Mouse (Mus musculus) forebrain, embryonic 16.5 days (tissue): Measurements from ENCODE around the gene Omg. TPM values are rescaled to one million over a fixed set of nuclear protein-coding genes. Genes with fewer than 3 reads are reported as not detected.
A peak's percentile ranks its signal among the peaks of the same experiment; 100 is the strongest.

ENCODE experiments used
- ATAC-seq: fragments of 200-750 bp; cut with Nextera tagmentation; 2 replicates; pipeline ENCODE4 v1.8.0; 2017; ENCODE audit warnings: mild to moderate bottlenecking, moderate library complexity
- H3K27ac ChIP-seq: fragments of 300-500 bp; sonication (generic); 2 replicates; pipeline ENCODE4 v1.5.1; 2014; ENCODE audit warnings: low read length, control low read depth
- H3K27me3 ChIP-seq: fragments of 300-500 bp; sonication (generic); replicated peaks from 2 replicates; pipeline ENCODE4 v1.6.1; 2014; ENCODE audit warnings: low read length; ENCODE audit not compliant: control insufficient read depth, insufficient read depth
- H3K36me3 ChIP-seq: fragments of 300-500 bp; sonication (generic); 2 replicates; pipeline ENCODE4 v1.6.1; 2014; ENCODE audit not compliant: control insufficient read depth, insufficient read depth
- H3K4me1 ChIP-seq: fragments of 300-500 bp; sonication (generic); replicated peaks from 2 replicates; pipeline ENCODE4 v1.6.1; 2014; ENCODE audit warnings: low read length; ENCODE audit not compliant: control insufficient read depth, insufficient read depth
- H3K4me2 ChIP-seq: fragments of 300-500 bp; sonication (generic); 2 replicates; pipeline ENCODE4 v1.6.1; 2014; ENCODE audit warnings: mild to moderate bottlenecking, low read length, control low read depth
- H3K4me3 ChIP-seq: fragments of 300-500 bp; sonication (generic); replicated peaks from 2 replicates; pipeline ENCODE4 v1.5.1; 2014; ENCODE audit warnings: mild to moderate bottlenecking, low read length, control low read depth
- H3K9ac ChIP-seq: fragments of 300-500 bp; sonication (generic); replicated peaks from 2 replicates; pipeline ENCODE4 v1.6.1; 2014; ENCODE audit warnings: low read depth, low read length, control low read depth
- H3K9me3 ChIP-seq: fragments of 300-500 bp; sonication (generic); 2 replicates; pipeline ENCODE4 v1.6.1; 2016; ENCODE audit warnings: low read length; ENCODE audit not compliant: control insufficient read depth
- WGBS: fragments of 180-500 bp; shearing (Covaris S2); extraction: QIAGEN DNeasy Blood & Tissue Kit; methylation state at CpG from one replicate; pipeline ENCODE4 v1.1.7; 2014; 5-methylcytosine and 5-hydroxymethylcytosine counted together
- polyA plus RNA-seq: library from polyadenylated mRNA; unstranded; fragments of >200 nt; fragmentation: Nextera tagmentation; extraction: Ambion mirVana; gene quantifications from 2 replicates; pipeline ENCODE4 v1.2.1, GENCODE M21; 2015

Gene Omg
- 4.6 and 5.0 TPM in 2 replicates for polyA plus RNA-seq

DNA sequence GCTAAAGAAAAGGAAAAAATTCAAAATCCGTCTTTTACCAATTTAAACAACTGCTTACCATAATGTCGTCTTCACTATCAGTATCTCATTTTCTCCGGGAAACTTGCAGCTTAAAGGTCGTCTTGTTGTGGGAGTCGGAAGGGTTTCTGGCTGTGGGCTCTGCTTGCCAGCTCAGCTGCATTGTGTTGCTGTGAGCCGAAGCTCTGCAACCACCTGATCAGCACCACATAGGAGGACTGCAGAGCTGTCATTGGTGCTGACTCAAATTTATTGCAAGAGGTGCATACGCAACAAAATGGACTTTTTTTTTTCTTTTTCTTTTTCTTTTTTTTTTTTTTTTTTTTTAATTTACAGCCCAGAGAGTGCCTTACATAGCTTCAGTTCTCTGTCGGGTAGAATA lies at the start of gene Omg:
TSS of gene Omg (minus strand) at position 240 of the 400 bp plus-strand sequence.
- Histone ChIP-seq H3K4me2 (peak within 1 kb of the TSS; percentile 21), H3K27ac (0 out of 2 replicates have a peak within 1 kb of the TSS, but pooled peaks have one; percentile 3), H3K4me1 (peaks cover 11% of the 10 kb centered on the region), H3K36me3 (no peaks in the 10 kb centered on the region), H3K9me3 (no peaks in the 10 kb centered on the region), H3K4me3 (0 out of 2 replicates have a peak within 1 kb of the TSS, but pooled peaks have one; percentile 6), H3K9ac (no peak within 1 kb of the TSS), H3K27me3 (no peaks in the 10 kb centered on the region)
- ATAC-seq, result peak; percentile 86
- WGBS, result 16% methylated on average over 8 of the region's 8 CpGs

DNA sequence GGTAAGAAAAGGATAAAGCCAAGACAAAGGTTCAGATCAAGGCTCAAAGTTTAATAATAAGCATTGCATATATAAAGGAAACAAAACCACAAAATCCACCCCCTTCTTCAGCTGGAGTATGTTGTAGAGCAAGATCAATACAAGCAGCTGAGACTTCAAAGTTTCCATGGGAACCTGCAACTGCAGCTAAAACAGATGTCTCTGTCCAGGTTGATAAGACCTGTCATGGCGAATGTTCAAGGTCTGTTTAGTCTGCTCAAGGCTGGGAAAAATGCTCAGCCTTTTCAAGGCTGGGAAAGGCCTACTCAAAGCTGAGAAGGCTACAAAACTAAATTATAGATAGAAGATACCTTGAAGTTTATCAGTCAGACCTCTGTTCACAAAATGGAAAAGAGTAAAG lies 48.7 kb upstream of the Omg start:
- H3K4me3 ChIP-seq, result no peak overlapping the region
- H3K27ac ChIP-seq, result no peak overlapping the region
- H3K27me3 ChIP-seq, result no peaks in the 10 kb centered on the region
- 86% methylated on average over 1 of the region's 1 CpGs for WGBS
- H3K9ac ChIP-seq, result no peak overlapping the region
- H3K9me3 ChIP-seq, result no peaks in the 10 kb centered on the region
- no peak overlapping the region for H3K4me2 ChIP-seq
- no peak for ATAC-seq
- H3K36me3 ChIP-seq, result peaks cover 34% of the 10 kb centered on the region
- no peaks in the 10 kb centered on the region for H3K4me1 ChIP-seq

GRCm38 (mm10) chr11:79536293-79536692 lies 32.4 kb upstream of the Omg start:
- H3K4me1 ChIP-seq, result peaks cover 5% of the 10 kb centered on the region
- ATAC-seq, result no peak
- no peaks in the 10 kb centered on the region for H3K9me3 ChIP-seq
- no peaks in the 10 kb centered on the region for H3K36me3 ChIP-seq
- H3K4me2 ChIP-seq, result no peak overlapping the region
- WGBS, result 98% methylated on average over 3 of the region's 3 CpGs
- H3K9ac ChIP-seq, result no peak overlapping the region
- H3K27me3 ChIP-seq, result no peaks in the 10 kb centered on the region
- no peak overlapping the region for H3K27ac ChIP-seq
- no peak overlapping the region for H3K4me3 ChIP-seq

DNA sequence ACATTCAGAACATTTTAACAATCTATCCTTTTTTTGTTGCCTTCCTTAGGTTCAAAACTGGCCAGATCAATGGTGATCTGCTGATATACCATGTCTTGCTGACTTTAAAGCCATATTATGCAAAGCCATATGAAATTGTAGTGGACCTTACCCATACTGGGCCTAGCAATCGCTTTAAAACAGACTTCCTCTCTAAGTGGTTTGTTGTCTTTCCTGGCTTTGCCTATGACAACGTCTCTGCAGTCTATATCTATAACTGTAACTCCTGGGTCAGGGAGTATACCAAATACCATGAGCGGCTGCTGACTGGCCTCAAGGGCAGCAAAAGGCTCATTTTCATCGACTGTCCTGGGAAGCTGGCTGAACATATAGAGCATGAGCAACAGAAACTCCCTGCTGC lies 31.7 kb upstream of the Omg start:
- no peaks in the 10 kb centered on the region for H3K9me3 ChIP-seq
- H3K4me2 ChIP-seq, result no peak overlapping the region
- no peak overlapping the region for H3K27ac ChIP-seq
- WGBS, result 94% methylated on average over 4 of the region's 4 CpGs
- peaks cover 5% of the 10 kb centered on the region for H3K4me1 ChIP-seq
- no peak overlapping the region for H3K4me3 ChIP-seq
- no peak overlapping the region for H3K9ac ChIP-seq
- ATAC-seq, result no peak
- H3K36me3 ChIP-seq, result no peaks in the 10 kb centered on the region
- no peaks in the 10 kb centered on the region for H3K27me3 ChIP-seq

GRCm38 (mm10) chr11:79533950-79534690 lies 30.2 kb upstream of the Omg start:
- no peak for ATAC-seq
- Histone ChIP-seq H3K9me3 (no peaks in the 10 kb centered on the region), H3K27ac (no peak overlapping the region; the same call in 1 of the 2 replicates)

DNA sequence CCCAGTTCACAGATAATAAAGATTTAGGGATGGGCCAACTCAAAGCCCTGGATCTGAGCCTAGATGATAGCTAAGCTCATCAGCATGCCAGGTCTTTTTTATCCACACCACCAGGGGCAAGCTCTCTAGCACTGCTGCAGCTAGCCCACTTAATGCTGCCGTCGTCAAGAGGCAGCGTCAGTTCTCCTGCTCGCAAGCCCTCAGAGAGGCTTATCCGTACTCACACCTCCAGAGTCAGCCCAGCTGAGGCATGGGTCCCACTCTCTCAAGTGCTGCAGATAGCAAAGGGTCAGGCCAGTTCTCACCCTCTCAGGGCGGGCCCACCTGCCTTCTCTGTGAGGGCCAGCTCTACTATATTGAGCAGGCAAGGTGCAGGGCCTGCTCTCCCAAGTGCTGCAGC lies 29.4 kb upstream of the Omg start:
- H3K9ac ChIP-seq, result no peak overlapping the region
- H3K27me3 ChIP-seq, result no peaks in the 10 kb centered on the region
- no peak overlapping the region for H3K27ac ChIP-seq
- peaks cover 5% of the 10 kb centered on the region for H3K4me1 ChIP-seq
- 86% methylated on average over 6 of the region's 6 CpGs for WGBS
- H3K4me2 ChIP-seq, result no peak overlapping the region
- H3K9me3 ChIP-seq, result no peaks in the 10 kb centered on the region
- no peak overlapping the region for H3K4me3 ChIP-seq
- H3K36me3 ChIP-seq, result no peaks in the 10 kb centered on the region
- ATAC-seq, result no peak

More at GRCm38 (mm10) chr11:79533950-79534690, 30.2 kb upstream of the Omg start:
- WGBS, result 58% methylated on average over 8 of the region's 8 CpGs
- Histone ChIP-seq H3K4me1 (peaks cover 5% of the 10 kb centered on the region), H3K27me3 (no peaks in the 10 kb centered on the region), H3K4me2 (no peak overlapping the region), H3K9ac (no peak overlapping the region), H3K36me3 (no peaks in the 10 kb centered on the region), H3K4me3 (no peak overlapping the region)

DNA sequence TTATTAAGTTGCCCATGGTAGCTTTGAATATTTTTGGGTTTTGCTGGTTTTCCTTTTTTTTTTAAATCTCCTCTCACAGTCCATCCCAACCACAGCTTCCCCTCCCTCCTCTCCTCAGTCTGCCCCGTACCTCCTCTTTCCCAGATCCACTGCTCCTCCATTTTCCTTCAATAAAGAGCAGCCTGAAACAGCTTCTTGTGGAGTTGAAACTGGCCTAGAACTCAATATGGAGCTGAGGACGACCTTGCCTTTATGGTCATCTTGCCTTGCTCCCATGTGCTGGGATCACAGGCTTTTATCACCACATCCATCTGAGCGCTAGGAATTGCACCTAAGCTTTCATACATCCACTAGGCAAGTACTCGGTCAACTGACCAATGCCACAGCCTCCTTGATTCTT lies 27.6 kb upstream of the Omg start:
- Histone ChIP-seq H3K9ac (no peak overlapping the region), H3K36me3 (no peaks in the 10 kb centered on the region), H3K4me2 (no peak overlapping the region), H3K9me3 (no peaks in the 10 kb centered on the region), H3K27me3 (no peaks in the 10 kb centered on the region), H3K27ac (no peak overlapping the region), H3K4me3 (no peak overlapping the region), H3K4me1 (peaks cover 5% of the 10 kb centered on the region)
- no peak for ATAC-seq
- 97% methylated on average over 4 of the region's 4 CpGs for WGBS

DNA sequence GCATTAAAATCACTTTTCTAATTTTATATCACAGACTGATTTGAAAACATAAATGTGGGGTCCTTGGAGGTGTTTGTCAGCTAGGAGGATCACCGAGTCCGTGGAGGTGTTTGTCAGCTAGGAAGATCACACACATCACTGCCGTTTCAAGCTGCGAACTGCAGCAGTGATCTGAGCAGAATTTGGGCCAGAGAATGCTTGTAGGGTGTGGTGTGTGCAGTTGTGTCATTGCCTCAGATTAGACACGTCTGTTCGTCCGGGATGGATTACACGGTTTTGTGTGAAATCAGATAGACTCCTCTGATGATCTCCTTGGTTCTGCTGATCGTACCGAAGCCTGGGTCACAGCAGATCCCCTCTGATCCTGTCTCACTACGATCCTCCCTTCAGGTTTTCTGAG lies 26.9 kb upstream of the Omg start:
- no peak overlapping the region for H3K4me2 ChIP-seq
- no peak overlapping the region for H3K9ac ChIP-seq
- H3K27ac ChIP-seq, result no peak overlapping the region
- H3K27me3 ChIP-seq, result no peaks in the 10 kb centered on the region
- H3K9me3 ChIP-seq, result no peaks in the 10 kb centered on the region
- ATAC-seq, result no peak
- H3K4me1 ChIP-seq, result peaks cover 5% of the 10 kb centered on the region
- no peaks in the 10 kb centered on the region for H3K36me3 ChIP-seq
- H3K4me3 ChIP-seq, result no peak overlapping the region
- WGBS, result 92% methylated on average over 11 of the region's 11 CpGs

DNA sequence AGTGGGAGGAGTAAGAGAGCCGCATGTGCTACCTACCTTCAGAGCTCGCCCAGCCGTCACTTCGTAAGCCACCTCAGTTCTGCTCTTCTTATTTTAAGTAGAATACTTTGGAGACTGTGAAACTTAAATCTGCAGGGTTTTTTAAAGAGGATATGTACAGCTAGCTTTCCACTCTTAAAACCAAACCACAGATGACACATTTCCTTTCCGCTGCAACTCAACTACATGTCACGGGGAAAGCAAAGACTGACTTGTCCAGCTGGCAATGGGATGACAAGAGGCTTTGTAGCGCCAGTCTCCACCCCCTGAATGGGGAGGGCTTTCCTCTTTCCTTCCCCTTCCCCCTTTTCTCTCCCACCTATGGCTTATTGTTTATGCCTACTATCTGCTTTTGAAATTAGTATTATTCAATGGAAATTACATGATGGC lies 26.5 kb upstream of the Omg start, which contains the start of the genes Evi2 and Evi2a:
TSS of gene Evi2 (minus strand) at position 257 of the 429 bp plus-strand sequence.
TSS of gene Evi2a (minus strand) at position 277 of the 429 bp plus-strand sequence.
- H3K27ac ChIP-seq, result no peak within 1 kb of the TSS
- no peak for ATAC-seq
- H3K9ac ChIP-seq, result no peak within 1 kb of the TSS
- H3K4me2 ChIP-seq, result no peak within 1 kb of the TSS
- H3K36me3 ChIP-seq, result no peaks in the 10 kb centered on the region
- no peaks in the 10 kb centered on the region for H3K27me3 ChIP-seq
- no peak within 1 kb of the TSS for H3K4me3 ChIP-seq
- 85% methylated on average over 7 of the region's 7 CpGs for WGBS
- H3K4me1 ChIP-seq, result peaks cover 5% of the 10 kb centered on the region
- H3K9me3 ChIP-seq, result no peaks in the 10 kb centered on the region
